Mouse (Mus musculus) adrenal gland, postnatal 25 days (tissue): Measurements from ENCODE around the gene Stx5a. TPM values are rescaled to one million over a fixed set of nuclear protein-coding genes. Genes with fewer than 3 reads are reported as not detected.

ENCODE experiments used
- DNase-seq: peaks from one replicate; pipeline ENCODE4 v3.0.0; 2021; ENCODE audit warnings: mixed read lengths
- microRNA-seq, 2 experiments: library from miRNA; unstranded; fragments of <30 nt; microRNA quantifications; one replicate each; pipeline ENCODE4 v1.2.0; 2021
- total RNA-seq: library from RNA; stranded (reverse); gene quantifications from 2 replicates; pipeline ENCODE4 v1.2.3, GENCODE M21; 2021

Stx5a gene
- total RNA-seq, 1 experiment from 2014 or later: 106 TPM

- no peak for DNase-seq
Measured at GRCm38 (mm10) chr19:8798947-8799315, 57.7 kb downstream of the Stx5a start.

DNA sequence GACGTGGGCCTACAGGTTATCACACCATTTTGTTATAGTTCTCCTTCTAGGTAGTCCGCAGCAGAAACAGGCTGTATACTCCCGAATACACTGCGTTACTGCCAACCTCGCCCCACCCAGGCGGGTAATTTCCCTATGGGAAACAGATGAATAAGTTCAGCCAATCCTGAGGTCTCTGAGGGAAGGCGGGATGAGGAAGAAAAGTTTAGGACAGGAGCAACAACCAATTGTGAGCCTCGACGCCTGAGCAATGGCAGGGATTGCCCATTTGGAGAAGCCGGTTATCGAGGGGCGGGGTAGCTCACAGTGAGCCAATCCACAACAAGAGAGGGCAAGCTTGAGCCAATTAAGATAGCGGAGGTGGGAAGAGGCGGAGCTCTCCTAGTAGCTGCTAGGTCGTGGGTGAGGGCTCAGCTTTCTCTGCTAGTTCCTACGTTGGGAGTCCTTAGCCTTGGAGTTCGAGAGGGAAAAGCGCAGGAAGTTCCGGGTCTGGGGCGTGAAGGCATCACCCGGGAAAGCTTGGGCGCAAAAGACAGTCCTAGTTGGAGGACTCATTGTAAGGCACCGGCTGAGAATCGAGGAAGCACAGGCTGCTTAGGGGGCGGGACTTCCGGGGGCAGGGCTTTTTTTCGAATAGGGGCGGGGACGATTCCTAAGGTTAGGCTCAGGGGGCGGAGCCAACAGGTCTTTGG, 61.1 kb downstream of the Stx5a start, which contains the start of gene Zbtb3:
TSS of gene Zbtb3 (plus strand) at position 426 of the 692 bp plus-strand sequence.
- peak; percentile 86 for DNase-seq

GRCm38 (mm10) chr19:8803204-8803780, 62.1 kb downstream of the Stx5a start:
- DNase-seq: no peak

- DNase-seq: no peak
Measured at GRCm38 (mm10) chr19:8803879-8804660, 62.9 kb downstream of the Stx5a start.

Small RNA genes lying within 50 kb of the gene (microRNA-seq; reads per million reads assigned to microRNA genes)
- 0 reads per million in 2 experiments for gene Mir6992

Other genes starting within 250 kb of the Stx5a start
- 0.24 TPM in 1 of 2 replicates, not detected in the other for gene Slc22a8, start 150.2 kb upstream of the Stx5a start, total RNA-seq
- gene Slc22a6, start 123.4 kb upstream of the Stx5a start, total RNA-seq: not detected in 2 replicates
- 1.6 and 2.4 TPM in 2 replicates for gene Chrm1, start 77.6 kb upstream of the Stx5a start, total RNA-seq
- gene Slc3a2, start 18.0 kb upstream of the Stx5a start, total RNA-seq: 269 and 403 TPM in 2 replicates
- 52.0 and 57.7 TPM in 2 replicates for gene Wdr74, start 5.6 kb upstream of the Stx5a start, total RNA-seq
- 2.6 and 2.8 TPM in 2 replicates for gene 1700092M07Rik, start 695 bp upstream of the Stx5a start, total RNA-seq
- gene Nxf1, start 15.7 kb downstream of the Stx5a start, total RNA-seq: 128 and 179 TPM in 2 replicates
- 122 and 123 TPM in 2 replicates for gene Tmem223, start 29.6 kb downstream of the Stx5a start, total RNA-seq
- gene Tmem179b, start 33.1 kb downstream of the Stx5a start, total RNA-seq: 56.4 and 75.9 TPM in 2 replicates
- gene Taf6l, start 45.0 kb downstream of the Stx5a start, total RNA-seq: 15.1 and 23.1 TPM in 2 replicates
- 96.3 and 103 TPM in 2 replicates for gene Polr2g, start 57.2 kb downstream of the Stx5a start, total RNA-seq
- 2.4 and 3.9 TPM in 2 replicates for gene Zbtb3, start 61.1 kb downstream of the Stx5a start, total RNA-seq
- gene Ttc9c, start 77.9 kb downstream of the Stx5a start, total RNA-seq: 32.7 and 41.1 TPM in 2 replicates
- 72.0 and 83.0 TPM in 2 replicates for gene Hnrnpul2, start 78.6 kb downstream of the Stx5a start, total RNA-seq
- gene AC129217.1, start 88.4 kb downstream of the Stx5a start, total RNA-seq: 23.5 TPM in 1 of 2 replicates, not detected in the other
- gene Bscl2, start 96.1 kb downstream of the Stx5a start, total RNA-seq: 139 and 169 TPM in 2 replicates
- gene Gng3, start 97.8 kb downstream of the Stx5a start, total RNA-seq: 5.3 and 6.1 TPM in 2 replicates
- gene Lrrn4cl, start 109.4 kb downstream of the Stx5a start, total RNA-seq: 1.4 and 1.8 TPM in 2 replicates
- gene Ubxn1, start 130.1 kb downstream of the Stx5a start, total RNA-seq: 206 and 217 TPM in 2 replicates
- gene Uqcc3, start 139.5 kb downstream of the Stx5a start, total RNA-seq: 70.0 and 72.2 TPM in 2 replicates
- 5.9 and 23.7 TPM in 2 replicates for gene Lbhd1, start 142.3 kb downstream of the Stx5a start, total RNA-seq
- gene Gm49403, start 142.5 kb downstream of the Stx5a start, total RNA-seq: not detected in 2 replicates
- gene 1810009A15Rik, start 147.4 kb downstream of the Stx5a start, total RNA-seq: 48.8 and 57.4 TPM in 2 replicates
- not detected in 2 replicates for gene Gm49416, start 147.5 kb downstream of the Stx5a start, total RNA-seq
- gene Ints5, start 151.6 kb downstream of the Stx5a start, total RNA-seq: 23.5 and 26.7 TPM in 2 replicates
- 196 and 200 TPM in 2 replicates for gene Ganab, start 156.7 kb downstream of the Stx5a start, total RNA-seq
- gene B3gat3, start 179.0 kb downstream of the Stx5a start, total RNA-seq: 58.5 and 60.9 TPM in 2 replicates
- 33.4 and 33.8 TPM in 2 replicates for gene Rom1, start 187.9 kb downstream of the Stx5a start, total RNA-seq
- gene Eml3, start 188.1 kb downstream of the Stx5a start, total RNA-seq: 57.2 and 67.5 TPM in 2 replicates
- 98.6 and 104 TPM in 2 replicates for gene Mta2, start 200.5 kb downstream of the Stx5a start, total RNA-seq
- 23.1 and 23.6 TPM in 2 replicates for gene Tut1, start 212.4 kb downstream of the Stx5a start, total RNA-seq
- 327 and 416 TPM in 2 replicates for gene Eef1g, start 225.6 kb downstream of the Stx5a start, total RNA-seq
- 93.0 and 106 TPM in 2 replicates for gene Ahnak, start 247.9 kb downstream of the Stx5a start, total RNA-seq